Mouse (Mus musculus) embryonic facial prominence, embryonic 13.5 days (tissue): ENCODE data around the gene Adgrg3. TPM values are rescaled to one million over a fixed set of nuclear protein-coding genes. Genes with fewer than 3 reads are reported as not detected.

Experiments used
- ATAC-seq: fragments of 200-750 bp; cut with Nextera tagmentation; 2 replicates; pipeline ENCODE4 v1.8.0; 2017; ENCODE audit warnings: low read depth; ENCODE audit not compliant: insufficient number of reproducible peaks, insufficient read depth, low FRiP score, low TSS enrichment
- H3K27ac ChIP-seq: fragments of 300-500 bp; sonication (generic); 2 replicates; pipeline ENCODE4 v1.5.1; 2015; ENCODE audit warnings: moderate library complexity, mild to moderate bottlenecking, inconsistent platforms
- H3K27me3 ChIP-seq: fragments of 300-500 bp; sonication (generic); 2 replicates; pipeline ENCODE4 v1.6.1; 2015; ENCODE audit warnings: mild to moderate bottlenecking, inconsistent platforms
- H3K36me3 ChIP-seq: fragments of 300-500 bp; sonication (generic); 2 replicates; pipeline ENCODE4 v1.6.1; 2015; ENCODE audit warnings: mild to moderate bottlenecking, inconsistent platforms
- H3K4me1 ChIP-seq: fragments of 300-500 bp; sonication (generic); 2 replicates; pipeline ENCODE4 v1.6.1; 2015; ENCODE audit warnings: inconsistent platforms
- H3K4me2 ChIP-seq: fragments of 300-500 bp; sonication (generic); 2 replicates; pipeline ENCODE4 v1.6.1; 2015; ENCODE audit warnings: moderate library complexity, mild to moderate bottlenecking, inconsistent platforms
- H3K4me3 ChIP-seq: fragments of 300-500 bp; sonication (generic); 2 replicates; pipeline ENCODE4 v1.5.1; 2015; ENCODE audit warnings: mild to moderate bottlenecking, inconsistent platforms
- H3K9ac ChIP-seq: fragments of 300-500 bp; sonication (generic); 2 replicates; pipeline ENCODE4 v1.6.1; 2015; ENCODE audit warnings: mild to moderate bottlenecking, inconsistent platforms
- H3K9me3 ChIP-seq: fragments of 300-500 bp; sonication (generic); 2 replicates; pipeline ENCODE4 v1.6.1; 2016; ENCODE audit warnings: inconsistent platforms
- WGBS: fragments of 180-500 bp; shearing (Covaris S2); methylation state at CpG from one replicate; pipeline ENCODE4 v1.1.7; 2015; ENCODE audit warnings: mixed read lengths; 5-methylcytosine and 5-hydroxymethylcytosine counted together
- polyA plus RNA-seq: library from polyadenylated mRNA; unstranded; fragments of >200 nt; fragmentation: Nextera tagmentation; extraction: Ambion mirVana; gene quantifications from 2 replicates; pipeline ENCODE4 v1.2.1, GENCODE M21; 2015

The Adgrg3 gene
- polyA plus RNA-seq, 1 experiment from 2014 or later, result 2.8 TPM

GRCm38 (mm10) chr8:94983881-94984516 lies 33.5 kb upstream of the Adgrg3 start:
- Histone ChIP-seq H3K27me3 (no peaks in the 10 kb centered on the region), H3K9ac (no peak overlapping the region), H3K36me3 (no peaks in the 10 kb centered on the region), H3K9me3 (no peaks in the 10 kb centered on the region), H3K4me1 (peaks cover 34% of the 10 kb centered on the region), H3K4me2 (peak overlapping the region; percentile 1; the same call in 1 of the 2 replicates), H3K27ac (no peak overlapping the region), H3K4me3 (no peak overlapping the region)
- ATAC-seq, result no peak
- WGBS, result 14% methylated on average over 10 of the region's 10 CpGs

GRCm38 (mm10) chr8:94985023-94985422 lies 32.5 kb upstream of the Adgrg3 start:
- H3K36me3 ChIP-seq, result no peaks in the 10 kb centered on the region
- no peak for ATAC-seq
- 84% methylated on average over 6 of the region's 6 CpGs for WGBS
- no peaks in the 10 kb centered on the region for H3K27me3 ChIP-seq
- H3K9me3 ChIP-seq, result no peaks in the 10 kb centered on the region
- H3K9ac ChIP-seq, result no peak overlapping the region
- H3K4me2 ChIP-seq, result no peak overlapping the region
- no peak overlapping the region for H3K27ac ChIP-seq
- no peak overlapping the region for H3K4me3 ChIP-seq
- peaks cover 34% of the 10 kb centered on the region for H3K4me1 ChIP-seq

GRCm38 (mm10) chr8:94986676-94987075 lies 30.8 kb upstream of the Adgrg3 start:
- WGBS, result 56% methylated on average over 5 of the region's 5 CpGs
- no peaks in the 10 kb centered on the region for H3K27me3 ChIP-seq
- H3K9ac ChIP-seq, result no peak overlapping the region

GRCm38 (mm10) chr8:94987553-94987952 lies 29.9 kb upstream of the Adgrg3 start:
- Histone ChIP-seq H3K4me3 (no peak overlapping the region), H3K4me2 (no peak overlapping the region), H3K4me1 (peaks cover 44% of the 10 kb centered on the region), H3K27ac (no peak overlapping the region), H3K9me3 (no peaks in the 10 kb centered on the region), H3K27me3 (no peaks in the 10 kb centered on the region), H3K9ac (no peak overlapping the region), H3K36me3 (no peaks in the 10 kb centered on the region)
- WGBS, result 84% methylated on average over 7 of the region's 7 CpGs
- no peak for ATAC-seq

More at GRCm38 (mm10) chr8:94986676-94987075, 30.8 kb upstream of the Adgrg3 start:
- Histone ChIP-seq H3K4me1 (peaks cover 36% of the 10 kb centered on the region), H3K4me2 (no peak overlapping the region), H3K4me3 (no peak overlapping the region), H3K9me3 (no peaks in the 10 kb centered on the region), H3K36me3 (no peaks in the 10 kb centered on the region), H3K27ac (no peak overlapping the region)
- no peak for ATAC-seq

- Histone ChIP-seq H3K27ac (no peak overlapping the region), H3K27me3 (no peaks in the 10 kb centered on the region), H3K36me3 (no peaks in the 10 kb centered on the region), H3K9ac (no peak overlapping the region), H3K4me3 (no peak overlapping the region), H3K4me2 (no peak overlapping the region), H3K4me1 (peaks cover 45% of the 10 kb centered on the region), H3K9me3 (no peaks in the 10 kb centered on the region)
- 84% methylated on average over 6 of the region's 6 CpGs for WGBS
- no peak for ATAC-seq
Measured at GRCm38 (mm10) chr8:94988619-94989018, 28.9 kb upstream of the Adgrg3 start.

GRCm38 (mm10) chr8:94989711-94990110 lies 27.8 kb upstream of the Adgrg3 start:
- Histone ChIP-seq H3K27me3 (no peaks in the 10 kb centered on the region), H3K9me3 (no peaks in the 10 kb centered on the region), H3K36me3 (no peaks in the 10 kb centered on the region), H3K4me1 (peaks cover 46% of the 10 kb centered on the region), H3K4me2 (no peak overlapping the region), H3K27ac (no peak overlapping the region), H3K4me3 (no peak overlapping the region), H3K9ac (no peak overlapping the region)
- no peak for ATAC-seq
- WGBS, result 89% methylated on average over 4 of the region's 4 CpGs

- 0 out of 2 replicates have a peak, but pooled peaks have one; percentile 39 for ATAC-seq
- 49% methylated on average over 11 of the region's 11 CpGs for WGBS
- H3K4me1 ChIP-seq, result peaks cover 47% of the 10 kb centered on the region
- H3K9me3 ChIP-seq, result no peaks in the 10 kb centered on the region
- H3K4me3 ChIP-seq, result no peak overlapping the region
- H3K36me3 ChIP-seq, result no peaks in the 10 kb centered on the region
- H3K4me2 ChIP-seq, result 0 out of 2 replicates have a peak overlapping the region, but pooled peaks have one; percentile 20
- H3K27me3 ChIP-seq, result no peaks in the 10 kb centered on the region
- H3K27ac ChIP-seq, result peak overlapping the region; percentile 71
- H3K9ac ChIP-seq, result no peak overlapping the region
Measured at GRCm38 (mm10) chr8:94990598-94991453, 26.7 kb upstream of the Adgrg3 start.

- no peak for ATAC-seq
- peaks cover 46% of the 10 kb centered on the region for H3K4me1 ChIP-seq
- H3K4me3 ChIP-seq, result no peak overlapping the region
- 0 out of 2 replicates have a peak overlapping the region, but pooled peaks have one; percentile 20 for H3K4me2 ChIP-seq
- no peak overlapping the region for H3K9ac ChIP-seq
- no peaks in the 10 kb centered on the region for H3K9me3 ChIP-seq
- no peaks in the 10 kb centered on the region for H3K27me3 ChIP-seq
- no peaks in the 10 kb centered on the region for H3K36me3 ChIP-seq
- 76% methylated on average over 9 of the region's 9 CpGs for WGBS
- H3K27ac ChIP-seq, result 0 out of 2 replicates have a peak overlapping the region, but pooled peaks have one; percentile 60
Measured at GRCm38 (mm10) chr8:94991454-94991994, 26.0 kb upstream of the Adgrg3 start.

GRCm38 (mm10) chr8:94992010-94992409 lies 25.5 kb upstream of the Adgrg3 start:
- Histone ChIP-seq H3K9me3 (no peaks in the 10 kb centered on the region), H3K4me2 (no peak overlapping the region), H3K4me3 (no peak overlapping the region), H3K36me3 (no peaks in the 10 kb centered on the region), H3K4me1 (peaks cover 43% of the 10 kb centered on the region), H3K9ac (no peak overlapping the region), H3K27me3 (no peaks in the 10 kb centered on the region), H3K27ac (peak overlapping the region; percentile 60; the same call in 1 of the 2 replicates)
- 76% methylated on average over 4 of the region's 4 CpGs for WGBS
- no peak for ATAC-seq

GRCm38 (mm10) chr8:94992534-94992933 lies 25.0 kb upstream of the Adgrg3 start:
- H3K9ac ChIP-seq, result no peak overlapping the region
- peak overlapping the region; percentile 60 for H3K27ac ChIP-seq
- H3K36me3 ChIP-seq, result no peaks in the 10 kb centered on the region
- ATAC-seq, result no peak
- H3K4me3 ChIP-seq, result no peak overlapping the region
- H3K9me3 ChIP-seq, result no peaks in the 10 kb centered on the region
- no peak overlapping the region for H3K4me2 ChIP-seq
- H3K27me3 ChIP-seq, result no peaks in the 10 kb centered on the region
- peaks cover 43% of the 10 kb centered on the region for H3K4me1 ChIP-seq
- 39% methylated on average over 5 of the region's 5 CpGs for WGBS

GRCm38 (mm10) chr8:94992996-94993724 lies 24.3 kb upstream of the Adgrg3 start:
- H3K27ac ChIP-seq, result 0 out of 2 replicates have a peak overlapping the region, but pooled peaks have one; percentile 60
- H3K4me1 ChIP-seq, result peaks cover 43% of the 10 kb centered on the region
- H3K4me2 ChIP-seq, result no peak overlapping the region
- H3K9me3 ChIP-seq, result no peaks in the 10 kb centered on the region
- 64% methylated on average over 9 of the region's 9 CpGs for WGBS
- no peaks in the 10 kb centered on the region for H3K27me3 ChIP-seq
- no peak for ATAC-seq
- no peaks in the 10 kb centered on the region for H3K36me3 ChIP-seq
- no peak overlapping the region for H3K4me3 ChIP-seq
- no peak overlapping the region for H3K9ac ChIP-seq
